Mouse (Mus musculus): ENCODE results near the gene Ubash3a.

Gene Ubash3a

DNA sequence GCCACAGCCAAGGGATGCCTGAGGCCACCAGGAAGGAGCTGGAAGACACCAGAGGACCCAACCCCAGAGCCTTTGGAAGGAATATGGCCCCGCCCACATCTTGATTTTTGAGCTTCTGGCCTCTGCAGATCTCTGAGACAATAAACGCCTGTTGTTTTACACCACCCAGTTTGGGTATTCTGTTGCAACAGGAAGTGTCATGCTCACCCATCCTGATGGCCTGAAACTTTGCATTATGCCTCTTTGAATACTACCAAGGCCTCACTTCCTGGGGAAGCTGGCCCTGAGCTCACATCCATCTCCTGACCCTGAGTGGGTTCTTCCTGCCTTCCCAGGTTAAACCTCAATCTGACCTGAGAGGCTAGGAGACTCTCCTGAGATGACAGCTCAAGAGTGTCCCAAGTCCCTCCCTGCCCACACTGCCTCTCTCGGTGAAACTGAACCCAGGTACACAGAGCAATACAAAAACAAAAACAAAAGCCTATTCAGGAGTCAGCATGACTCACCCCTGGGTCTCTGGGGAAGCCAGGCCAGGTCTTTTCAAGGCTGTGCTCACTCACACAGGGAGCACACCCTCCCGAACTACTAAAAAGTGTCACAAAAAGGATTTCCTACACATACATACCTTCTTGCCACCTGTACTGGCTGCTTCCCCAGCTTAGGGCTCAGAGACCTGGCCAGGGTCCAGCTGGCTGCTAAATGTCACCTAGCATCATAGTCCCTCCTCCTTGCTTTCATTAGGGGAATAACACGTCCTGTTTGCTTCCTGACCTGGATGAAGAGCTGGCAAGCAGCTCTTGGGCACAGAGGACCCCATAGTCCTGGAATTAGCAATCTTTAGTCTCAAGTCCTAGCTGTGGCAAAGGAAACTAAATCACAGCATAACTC lies 8.6 kb downstream of the Ubash3a start:
- DNase-seq = no peak

DNA sequence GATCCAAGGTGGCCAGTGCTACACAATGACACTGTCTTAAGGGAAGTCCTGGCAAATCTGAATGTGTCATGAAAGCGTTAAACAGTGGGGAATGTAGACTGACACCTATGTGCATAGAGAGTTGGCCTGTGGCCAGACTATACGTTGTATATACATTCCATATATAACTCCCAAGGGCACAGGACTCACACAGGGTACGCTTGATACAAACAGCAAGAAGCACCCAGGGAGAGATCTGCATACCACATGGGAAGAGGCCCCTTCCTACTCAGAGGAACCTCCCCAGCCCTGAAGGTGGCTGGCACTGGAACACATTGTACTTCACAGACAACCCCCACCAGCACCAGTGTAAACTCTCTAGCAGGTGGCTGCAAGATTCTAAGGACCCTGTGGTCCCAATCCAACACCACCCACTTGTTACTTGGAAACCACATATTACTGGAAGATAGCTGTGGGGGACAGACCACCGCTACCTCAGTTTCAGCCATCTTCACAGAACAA lies 15.2 kb downstream of the Ubash3a start:
- no peak for DNase-seq

DNA sequence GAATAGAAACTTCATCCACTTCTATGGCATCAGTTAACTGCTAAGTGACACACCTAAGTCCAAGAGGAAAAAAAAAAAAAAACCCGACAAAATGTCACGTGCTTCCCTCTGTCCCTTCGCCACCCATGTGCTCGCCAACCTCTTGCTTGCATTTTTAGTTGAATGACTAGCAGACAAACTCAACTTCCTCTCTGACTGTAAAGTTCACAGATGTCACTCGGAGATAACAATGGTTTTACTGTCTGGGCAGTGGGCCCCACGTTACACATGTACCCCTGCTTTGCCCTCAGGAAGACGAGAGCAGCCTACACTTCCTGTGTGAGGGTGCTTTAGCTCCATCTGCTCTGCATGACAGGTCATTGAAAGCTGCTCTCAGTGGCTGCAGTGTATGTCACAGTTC lies 16.2 kb downstream of the Ubash3a start:
- peak in 1 of 2 experiments; percentile 5 for DNase-seq

DNA sequence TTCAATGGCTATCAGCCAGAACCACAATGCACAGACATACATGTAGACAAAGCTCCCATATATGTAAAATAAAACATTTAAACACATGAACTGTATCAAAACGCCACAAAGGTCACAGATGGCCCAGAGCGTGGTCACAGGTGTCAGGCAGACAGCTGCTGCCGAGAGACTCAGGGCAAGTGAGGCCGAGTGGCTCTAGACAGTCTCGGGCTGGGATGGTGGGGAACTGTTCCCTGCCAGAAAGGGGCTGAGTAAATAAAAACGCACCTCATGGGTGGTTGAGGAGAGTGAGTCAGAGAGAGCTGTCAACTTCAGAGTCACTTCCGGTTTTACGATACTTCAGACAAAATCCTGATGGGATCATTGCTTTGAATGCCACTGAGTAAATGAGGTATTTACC lies 16.9 kb downstream of the Ubash3a start:
- DNase-seq = no peak

DNA sequence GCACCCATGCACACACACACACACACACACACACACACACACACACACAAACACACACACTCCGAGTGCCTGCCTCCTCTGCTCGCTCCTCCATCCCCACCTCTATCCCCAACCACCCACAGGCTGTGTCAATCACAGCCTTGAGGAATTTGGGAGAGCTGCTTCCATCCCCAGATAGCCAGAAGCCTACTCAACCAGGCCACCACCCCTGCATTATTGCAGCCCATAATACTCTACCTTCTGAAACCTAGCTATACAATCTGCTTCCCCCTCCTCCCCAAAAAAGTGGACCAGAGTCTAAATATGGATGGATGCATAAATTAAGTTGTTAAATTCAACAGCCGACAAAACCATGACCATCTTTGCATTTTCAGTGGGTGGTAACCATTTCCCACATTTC lies 18.7 kb downstream of the Ubash3a start:
- DNase-seq = no peak

DNA sequence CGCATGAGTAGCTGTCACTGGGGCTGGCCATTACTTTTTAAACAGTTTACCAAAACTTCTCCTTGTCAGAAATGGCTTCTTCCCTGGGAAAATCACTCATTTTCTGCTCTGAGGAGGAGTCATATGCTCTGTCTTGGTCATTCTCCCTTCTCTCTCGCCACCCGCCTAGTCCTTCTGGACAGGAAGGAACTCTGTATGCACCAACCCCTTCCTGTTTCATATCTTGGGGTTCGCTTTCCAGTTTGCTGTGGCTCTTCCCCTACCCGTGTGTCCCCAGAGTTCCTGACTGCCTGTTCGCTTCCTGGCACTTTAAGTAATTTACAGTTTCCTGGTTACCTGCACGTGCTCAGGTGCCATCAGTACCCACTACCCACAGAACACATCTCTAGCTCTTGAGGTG lies 19.3 kb downstream of the Ubash3a start:
- no peak for DNase-seq

DNA sequence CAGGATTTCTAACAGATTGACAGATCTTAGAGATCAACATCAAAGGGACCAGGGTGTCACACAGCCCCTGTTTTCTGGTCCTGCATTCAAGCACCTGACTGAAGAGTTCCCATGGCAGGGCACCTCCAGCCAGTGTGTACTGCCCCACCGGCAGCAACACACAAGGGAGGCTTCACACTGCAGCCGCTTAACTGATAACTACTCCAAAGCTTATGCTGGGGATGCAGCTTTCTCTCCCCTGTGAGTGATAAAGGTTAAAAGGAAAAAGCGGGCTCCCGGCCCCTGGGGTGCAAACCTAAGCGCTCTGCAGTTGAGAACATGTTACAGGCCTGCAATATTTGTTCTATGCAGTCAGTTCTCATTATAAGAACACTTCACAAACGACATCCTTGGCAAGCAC lies 24.1 kb downstream of the Ubash3a start:
- DNase-seq = no peak

DNA sequence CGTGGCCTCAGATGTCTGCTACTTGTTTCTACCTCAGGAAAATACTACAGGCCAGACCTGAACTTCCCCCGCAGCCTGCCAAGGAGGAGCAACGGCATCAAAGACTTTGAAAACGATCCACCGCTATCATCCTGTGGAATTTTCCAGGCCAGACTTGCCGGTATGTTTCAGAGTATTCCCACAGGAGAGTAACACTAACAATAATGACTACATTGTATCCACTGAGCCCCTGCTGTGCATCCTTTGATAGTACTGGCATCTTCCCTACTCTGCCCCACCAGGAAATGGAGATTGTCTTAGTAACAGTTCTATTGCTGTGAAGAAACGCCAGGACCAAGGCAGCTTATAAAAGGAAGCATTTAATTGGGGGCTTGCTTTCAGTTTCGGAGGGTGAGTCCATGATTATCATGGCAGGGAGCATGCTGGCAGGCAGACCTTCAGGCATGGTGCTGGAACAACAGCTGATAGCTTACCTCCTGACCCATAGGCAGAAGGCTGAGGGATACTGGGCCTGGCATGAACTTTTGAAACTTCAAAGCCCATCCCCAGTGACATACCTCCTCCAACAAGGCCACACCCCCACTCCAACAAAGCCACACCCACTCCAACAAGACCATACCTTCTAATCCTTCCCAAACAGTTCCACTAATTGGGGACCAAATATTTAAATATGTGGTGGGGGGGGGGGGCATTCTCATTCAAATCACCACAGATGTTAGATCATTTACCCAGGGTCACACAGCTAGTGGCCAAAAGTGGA lies 24.8 kb downstream of the Ubash3a start:
- no peak for DNase-seq

DNA sequence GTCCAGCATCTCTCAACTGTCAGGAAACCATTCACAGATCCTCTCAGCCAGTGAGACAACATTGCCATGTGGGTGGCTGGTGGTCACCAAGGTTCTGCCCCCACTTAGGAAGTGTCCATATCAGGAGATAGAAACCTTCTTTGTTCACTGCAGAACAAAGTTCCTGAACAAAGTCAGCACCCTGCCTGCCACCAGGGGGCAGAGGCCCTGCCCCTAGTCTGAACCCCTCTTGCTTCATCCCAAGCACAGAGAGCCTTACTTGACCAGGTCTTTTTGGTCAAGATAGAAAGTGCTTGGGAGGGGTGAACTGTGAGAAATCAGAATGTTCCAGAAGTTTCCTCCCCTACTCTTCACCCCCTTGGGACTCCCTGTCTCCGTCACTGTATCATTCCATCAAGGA lies 28.2 kb downstream of the Ubash3a start:
- DNase-seq = no peak

DNA sequence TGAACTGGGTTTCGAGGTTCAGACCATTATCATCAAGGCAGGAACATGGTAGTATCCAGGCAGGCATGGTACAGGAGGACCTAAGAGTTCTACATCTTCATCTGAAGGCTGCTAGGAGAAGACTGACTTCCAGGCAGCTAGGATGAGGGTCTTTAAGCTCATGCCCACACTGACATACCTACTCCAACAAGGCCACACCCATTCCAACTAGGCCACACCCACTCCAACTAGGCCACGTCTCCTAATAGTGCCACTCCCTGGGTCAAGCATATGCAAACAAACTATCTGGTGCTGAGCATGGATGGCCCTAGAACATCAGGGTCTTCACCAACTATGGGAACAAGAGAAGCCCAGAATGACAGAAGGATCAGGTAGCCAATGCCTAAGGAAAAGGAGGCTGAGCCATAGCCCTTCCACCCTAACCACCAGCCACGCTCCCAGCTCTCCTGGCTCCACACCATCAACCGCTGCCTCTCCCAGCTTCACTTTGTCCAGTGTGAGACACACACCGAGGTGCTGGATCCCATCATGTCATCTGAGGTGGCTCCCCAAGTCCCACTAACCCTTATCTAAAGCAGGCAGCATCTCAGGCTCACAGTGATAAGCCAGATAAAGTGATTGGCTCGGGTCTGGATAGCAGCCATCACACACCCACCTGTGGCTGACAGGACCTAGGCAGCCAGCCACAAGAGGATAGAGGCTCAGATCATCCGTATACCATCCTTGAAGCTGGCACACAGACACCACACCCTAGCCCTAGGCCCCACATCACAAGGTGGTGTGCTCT lies 30.8 kb downstream of the Ubash3a start:
- DNase-seq = no peak

DNA sequence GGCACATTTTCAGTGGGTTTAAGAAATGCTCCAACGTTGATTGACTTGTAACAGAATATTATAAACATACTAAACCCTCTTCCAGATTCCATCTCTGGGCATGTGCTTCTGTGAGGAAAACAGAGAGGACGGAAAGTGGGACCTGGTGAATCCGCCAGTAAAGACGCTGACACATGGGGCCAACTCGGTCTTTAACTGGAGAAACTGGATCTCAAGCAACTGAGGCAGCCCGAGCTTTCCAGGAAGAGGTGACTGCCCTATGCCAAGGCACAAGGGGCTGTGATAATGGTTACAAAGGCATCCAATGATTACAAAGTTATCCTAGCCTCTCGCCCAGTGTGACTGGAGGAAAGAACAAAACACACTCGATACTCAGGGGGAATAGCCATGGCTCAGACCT lies 33.5 kb downstream of the Ubash3a start:
- no peak for DNase-seq

DNA sequence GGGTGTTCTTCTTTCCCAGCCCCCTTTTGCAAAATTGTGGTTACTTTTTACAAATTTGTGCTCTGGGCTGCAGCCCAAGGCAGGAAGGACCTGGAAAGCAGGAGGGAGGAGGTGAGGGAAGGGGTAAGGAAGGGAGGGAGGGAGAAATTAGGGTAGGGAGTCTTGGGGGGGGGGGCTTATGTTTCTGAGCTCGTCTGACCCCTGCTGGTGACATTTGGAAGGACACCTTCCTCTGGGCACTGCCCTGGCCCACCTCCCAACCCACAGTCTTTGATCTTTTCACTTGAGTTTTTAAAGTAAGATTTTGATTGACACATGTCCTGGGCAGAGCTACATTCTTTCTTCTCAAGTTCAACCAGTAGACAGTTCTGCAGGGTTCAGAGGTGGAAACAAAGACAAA lies 35.1 kb downstream of the Ubash3a start:
- DNase-seq = no peak

DNA sequence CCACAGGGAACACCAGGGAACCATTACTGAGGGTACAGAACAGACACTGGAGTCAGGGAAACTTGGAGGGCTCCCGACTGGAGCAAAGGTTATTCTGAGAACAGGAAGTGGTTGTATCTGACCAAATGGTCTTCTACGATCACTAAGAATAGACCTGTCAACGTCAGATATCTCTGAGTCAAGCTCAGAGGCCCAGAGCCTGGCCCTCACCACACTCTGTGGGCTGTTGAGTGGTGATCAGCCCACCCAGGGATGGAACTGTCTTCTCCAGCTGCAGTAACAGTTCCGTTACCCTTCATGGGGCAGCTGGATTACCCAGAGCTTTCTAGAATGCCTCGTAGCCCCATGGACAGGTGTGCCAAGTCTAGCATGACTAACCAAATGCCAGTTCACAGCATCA lies 37.6 kb downstream of the Ubash3a start:
- DNase-seq = no peak

DNA sequence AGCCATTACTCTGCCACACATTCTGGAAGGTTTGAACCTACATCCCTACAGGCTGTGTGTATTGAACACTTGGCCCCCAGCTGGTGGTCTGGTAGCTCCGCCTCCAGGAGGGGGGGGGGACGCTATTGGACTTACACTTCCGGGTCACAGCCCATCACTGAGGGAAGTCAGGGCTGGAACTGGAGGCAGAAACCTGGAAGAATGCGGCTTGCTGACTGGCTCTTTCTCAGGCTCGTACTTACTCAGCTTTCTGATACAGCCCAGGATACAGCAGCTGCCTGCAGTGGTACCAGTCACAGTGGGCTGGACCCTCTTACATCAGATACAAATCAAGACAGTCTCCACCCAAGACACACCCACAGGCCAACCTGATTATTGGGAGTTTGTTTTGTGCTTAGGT lies 39.5 kb downstream of the Ubash3a start:
- DNase-seq = no peak

DNA sequence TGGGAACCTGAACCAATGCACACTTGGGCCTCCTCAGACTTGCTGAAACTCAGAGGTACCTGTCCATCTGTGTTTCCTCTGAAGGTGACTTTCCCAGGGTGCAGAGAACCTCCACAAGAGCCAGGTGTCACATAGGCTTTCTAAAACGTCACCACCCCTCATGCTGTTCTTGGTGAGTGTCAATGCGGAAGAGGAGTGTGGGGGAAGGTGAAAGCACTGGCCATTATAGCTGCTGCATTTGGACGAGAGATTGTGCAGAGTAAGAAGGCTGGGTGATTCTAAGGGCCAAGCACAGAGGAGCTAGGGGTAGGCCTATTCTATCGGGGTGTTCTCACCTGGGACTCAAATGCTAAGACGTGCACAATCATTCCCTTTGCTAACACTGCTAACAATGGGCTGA lies 46.3 kb downstream of the Ubash3a start:
- no peak for DNase-seq

DNA sequence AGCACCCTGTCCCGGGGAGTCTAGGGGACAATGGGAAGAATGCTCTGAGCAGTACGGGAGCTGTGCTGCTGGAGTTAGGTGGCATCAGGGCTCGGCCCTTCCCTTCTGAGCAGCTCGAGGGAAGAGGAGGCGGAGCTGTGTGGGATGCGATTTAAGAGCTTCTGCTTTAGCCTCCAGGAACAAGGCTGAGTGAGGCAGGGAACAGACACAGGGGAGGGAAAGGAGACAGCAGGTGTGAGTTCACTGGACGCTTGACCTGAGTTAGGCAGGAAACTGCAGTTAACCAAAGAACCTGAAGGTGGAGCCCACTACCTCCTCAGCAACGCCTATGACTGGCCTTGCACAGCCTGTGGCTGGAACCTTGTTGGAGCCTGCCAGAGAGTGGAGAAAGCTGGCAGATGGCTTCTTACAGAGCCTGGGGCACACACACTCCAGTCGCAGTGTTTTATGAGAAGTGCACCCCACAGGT lies 46.8 kb downstream of the Ubash3a start:
- DNase-seq = peak; percentile 81 to 89

DNA sequence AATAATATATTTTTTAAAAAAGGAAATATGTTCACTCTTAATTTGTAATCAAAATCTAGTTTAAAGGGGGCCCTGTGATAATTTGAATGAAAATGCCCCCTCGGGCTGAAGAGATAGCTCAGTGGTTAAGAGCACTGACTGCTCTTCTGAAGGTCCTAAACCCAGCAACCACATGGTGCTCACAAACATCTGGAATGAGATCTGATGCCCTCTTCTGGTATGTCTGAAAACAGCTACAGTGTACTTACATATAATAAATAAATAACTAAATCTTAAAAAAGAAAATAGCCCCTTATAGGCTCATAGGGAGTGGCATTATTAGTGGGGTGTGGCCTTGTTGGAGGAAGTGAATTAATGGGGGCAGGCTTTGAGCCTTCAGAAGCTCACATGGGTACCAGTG lies 49.5 kb downstream of the Ubash3a start:
- DNase-seq = no peak

DNA sequence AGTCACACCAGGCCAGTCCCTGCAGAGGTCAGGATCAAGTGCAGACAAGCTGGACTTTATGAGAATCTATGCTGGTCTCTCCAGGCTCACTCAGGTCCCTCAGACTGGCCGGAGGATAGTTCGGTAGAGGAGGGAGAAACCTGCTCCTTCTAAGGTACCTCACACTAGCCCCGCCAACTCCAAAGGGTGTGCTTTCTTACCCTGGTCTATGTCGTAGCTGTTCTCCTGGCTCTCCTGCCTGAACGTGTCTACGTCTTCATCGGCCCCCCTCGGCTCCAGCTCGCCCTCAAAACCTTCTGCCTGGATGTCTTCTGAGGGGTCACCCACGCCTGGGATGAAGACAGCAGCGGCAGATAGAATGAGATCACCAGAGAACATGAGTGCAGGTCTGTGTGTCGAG lies 50.2 kb downstream of the Ubash3a start:
- DNase-seq = no peak

DNA sequence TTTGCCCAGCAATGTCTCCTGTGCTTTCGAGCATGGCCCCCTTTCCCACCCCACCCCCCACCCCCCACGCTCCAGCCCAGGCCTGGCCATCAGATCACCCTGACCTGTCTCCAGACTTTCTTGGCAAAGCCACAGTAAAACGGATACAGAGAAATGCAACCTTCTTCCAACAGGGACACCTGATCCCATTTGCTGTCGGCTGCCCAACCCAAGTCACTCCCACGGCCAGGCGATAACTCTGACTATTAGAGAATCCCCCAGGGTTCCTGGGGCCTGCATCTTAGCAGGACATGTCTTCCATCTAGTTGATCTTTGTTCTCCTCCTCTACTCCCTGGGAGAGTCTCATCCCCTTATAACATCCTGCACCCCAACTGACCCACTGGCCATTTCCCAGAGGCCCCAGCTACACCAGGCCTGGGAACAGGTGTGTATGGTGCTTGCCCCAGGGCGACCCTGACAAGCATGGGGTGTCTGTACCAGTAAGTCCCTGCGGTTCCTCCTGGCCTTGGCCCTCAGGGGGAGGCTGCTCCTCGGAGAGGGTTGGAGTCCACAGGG lies 50.7 kb downstream of the Ubash3a start:
- no peak for DNase-seq

DNA sequence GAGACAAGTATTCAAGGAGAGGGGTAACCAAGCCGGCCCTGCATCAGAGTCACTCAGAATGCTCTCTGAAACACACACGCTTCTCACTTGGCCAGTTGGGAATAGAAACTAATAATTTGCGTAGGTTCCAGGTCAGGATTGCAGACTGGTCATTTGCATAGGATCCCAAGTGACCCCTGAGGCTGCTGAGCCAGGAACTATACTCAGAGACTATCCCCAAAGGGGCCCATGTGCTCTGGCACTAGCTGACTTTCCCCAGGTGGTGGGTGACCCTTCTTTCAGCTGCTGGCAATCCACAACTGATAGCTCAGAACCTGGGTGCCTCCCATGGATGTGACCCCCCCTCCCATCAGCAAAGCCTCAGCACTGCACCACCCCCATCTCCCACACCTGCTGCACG lies 51.5 kb downstream of the Ubash3a start:
- DNase-seq = no peak

DNA sequence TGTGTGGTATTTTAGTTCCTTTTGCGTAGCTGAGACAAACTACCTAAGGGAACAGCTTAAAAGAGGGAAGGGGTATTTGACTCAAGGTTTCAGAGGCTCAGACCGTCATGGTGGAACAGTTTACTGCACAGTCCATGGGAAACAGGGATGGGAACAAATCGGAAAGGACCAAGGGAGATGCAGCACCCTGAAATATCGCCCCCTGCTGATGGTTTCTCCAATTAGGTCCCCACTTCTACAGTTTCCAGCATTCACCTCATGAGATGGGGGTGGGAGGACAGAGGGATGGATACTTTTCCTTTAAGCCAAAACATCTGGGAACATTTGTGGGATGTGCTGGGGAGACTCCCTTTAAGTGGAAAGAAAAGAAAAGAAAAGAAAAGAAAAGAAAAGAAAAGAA lies 52.2 kb downstream of the Ubash3a start:
- DNase-seq = no peak

DNA sequence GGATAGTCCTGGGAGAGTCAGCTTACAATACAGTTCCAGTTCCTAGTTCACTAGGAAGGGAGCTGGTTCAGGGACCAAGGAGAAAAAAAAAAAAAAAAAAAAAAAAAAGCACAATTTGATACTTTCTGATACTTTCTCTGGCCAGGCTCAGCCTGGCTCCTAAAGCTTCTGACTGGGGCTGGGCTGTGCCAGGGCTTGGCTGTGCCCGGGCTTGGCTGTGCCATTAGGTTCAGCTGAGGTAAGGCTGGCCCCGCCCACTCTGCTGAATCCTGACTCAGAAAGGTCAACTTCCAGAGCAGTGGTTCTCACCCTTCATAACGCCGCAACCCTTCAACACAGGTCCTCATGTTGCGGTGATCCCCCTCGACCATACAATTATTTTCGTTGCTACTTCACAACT lies 52.8 kb downstream of the Ubash3a start:
- DNase-seq = peak; percentile 92 to 96

DNA sequence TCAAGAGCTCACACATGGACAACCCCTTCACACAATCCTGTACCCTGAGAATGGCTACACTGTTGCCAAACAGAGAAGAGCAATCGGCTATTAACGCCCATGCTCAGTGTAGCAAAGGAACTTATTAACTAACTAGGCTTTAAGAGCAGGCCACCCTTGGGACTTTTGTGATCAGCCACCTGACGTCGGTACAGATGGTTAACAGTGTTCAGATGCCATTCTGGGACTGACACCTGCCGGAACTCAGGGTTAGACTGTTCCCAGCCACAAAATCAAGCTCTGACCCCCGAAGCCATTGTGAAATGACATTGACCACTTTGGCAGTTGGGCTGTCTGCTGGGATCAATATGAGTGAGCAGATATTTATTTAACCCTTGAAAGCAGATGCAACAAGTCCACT lies 53.7 kb downstream of the Ubash3a start:
- peak; percentile 57 to 69 for DNase-seq
